Mouse (Mus musculus): Measurements from ENCODE around the gene Btg1. TPM values are rescaled to one million over a fixed set of nuclear protein-coding genes. Genes with fewer than 3 reads are reported as not detected.

Gene Btg1
- total RNA-seq, 2 experiments from 2014 or later = 38.1 to 38.6 TPM

- DNase-seq (ENCODE audit: low spot score in 2 of 2) = no peak
Measured at GRCm38 (mm10) chr10:96660280-96660985, 43.6 kb downstream of the Btg1 start.

GRCm38 (mm10) chr10:96662976-96663375, 46.2 kb downstream of the Btg1 start:
- no peak for DNase-seq (ENCODE audit: low spot score in 2 of 2)

DNA sequence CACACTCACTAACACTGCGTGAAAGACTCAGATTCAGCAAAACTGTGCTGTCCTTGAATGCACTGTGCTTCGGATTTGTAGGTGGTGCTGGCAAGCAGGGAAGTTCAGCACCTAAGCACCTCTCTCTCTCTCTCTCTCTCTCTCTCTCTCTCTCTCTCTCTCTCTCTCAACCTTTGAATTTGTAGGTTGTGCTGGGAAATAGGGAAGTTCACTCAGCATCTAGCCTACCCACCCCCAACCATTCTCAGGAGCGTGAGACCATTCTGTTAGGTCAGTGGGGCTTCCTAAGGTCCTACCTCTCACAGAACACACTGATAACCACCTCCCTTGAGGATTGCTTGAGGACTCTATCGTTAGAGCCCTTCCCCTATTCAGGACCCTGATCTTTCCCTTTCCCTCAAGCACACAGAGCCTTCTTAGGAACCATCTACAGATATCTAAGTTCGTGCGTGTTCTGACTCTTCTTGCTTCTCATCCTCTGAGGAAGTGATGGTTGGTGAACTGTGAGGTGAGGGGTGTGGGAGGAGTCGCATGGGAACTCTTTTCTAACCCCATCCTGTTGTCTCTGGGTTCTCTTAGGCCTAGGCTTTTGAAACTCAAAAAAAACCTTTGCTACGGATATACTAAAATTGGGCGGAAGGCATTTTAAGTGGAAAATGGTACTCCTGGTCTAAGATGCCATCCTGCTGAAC, 47.1 kb downstream of the Btg1 start:
- no peak for DNase-seq (ENCODE audit: low spot score in 2 of 2)

Data from layer of hippocampus, postnatal 14 days (tissue).